Mouse (Mus musculus) MEL-GATA-1-ER (cell line): ENCODE data around the gene Ifitm5.

Experiments used
- DNase-seq: peaks from one replicate; pipeline ENCODE4 v3.0.0-alpha.2; 2012; ENCODE audit warnings: low read depth; ENCODE audit errors: extremely low read depth

Ifitm5 gene

GRCm38 (mm10) chr7:140902036-140902875, 47.8 kb downstream of the Ifitm5 start:
- DNase-seq: no peak

- DNase-seq: no peak
Measured at GRCm38 (mm10) chr7:140900220-140900619, 49.9 kb downstream of the Ifitm5 start, which contains the start of gene Cox8b. Cox8b (minus strand) TSS chr7:140900446.

GRCm38 (mm10) chr7:140899121-140899520, 51.0 kb downstream of the Ifitm5 start:
- no peak for DNase-seq
